25 mouse cellular contexts compared by ENCODE assay signal in the genomic region with DNA sequence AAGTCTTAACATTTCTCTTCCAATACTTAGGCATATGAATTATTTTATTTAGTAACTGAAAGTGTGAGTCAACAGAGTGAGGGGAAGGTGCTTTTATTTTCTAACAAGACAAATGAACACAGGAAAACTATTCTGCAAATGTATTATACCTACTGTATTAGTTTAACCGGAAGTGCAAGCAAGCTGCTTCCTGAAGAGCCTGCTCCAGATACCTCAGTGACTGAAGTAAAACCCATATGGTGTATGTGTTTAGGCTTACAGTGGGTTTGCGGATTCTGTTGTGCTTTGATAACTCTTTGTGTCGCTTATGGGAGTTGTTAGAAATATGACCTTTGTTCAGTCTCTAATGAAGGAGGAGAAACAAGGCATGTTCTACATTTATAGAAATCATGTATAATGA. TPM values are rescaled to one million over a fixed set of nuclear protein-coding genes. Genes with fewer than 3 reads are reported as not detected.
DNase-seq lines count a peak whose midpoint lies in the region; ATAC-seq and TF ChIP-seq lines count a peak whose summit lies in the region.
"Had no signal": no experiment of that assay in that cellular context is flagged by ENCODE, and none has a peak within 500 bp of the region (broad histone marks: within the 10 kb centered on the region; RNA-seq: fewer than 3 reads in every experiment).

No protein-coding gene starts in this region.

- H3K9ac ChIP-seq in kidney, postnatal 0 days (ENCODE audit: low read depth, low read length): no peak overlapping the region
- H3K9ac ChIP-seq: forebrain, embryonic 13.5 days; hindbrain, embryonic 13.5 days; liver, embryonic 12.5 days; liver, postnatal 0 days; neural tube, embryonic 12.5 days; stomach, embryonic 15.5 days had no signal

- H3K36me3 ChIP-seq in kidney, postnatal 0 days (ENCODE audit: insufficient read depth, low read length): no peaks in the 10 kb centered on the region
- H3K36me3 ChIP-seq in heart, embryonic 10.5 days: no peaks in the 10 kb centered on the region
- H3K36me3 ChIP-seq: hindbrain, embryonic 13.5 days; neural tube, embryonic 12.5 days; stomach, embryonic 15.5 days had no signal

- no peaks in the 10 kb centered on the region for H3K27me3 ChIP-seq in kidney, postnatal 0 days (ENCODE audit: insufficient read depth, low read length)
- H3K27me3 ChIP-seq in heart, embryonic 10.5 days (ENCODE audit: insufficient read depth, poor library complexity, severe bottlenecking): no peaks in the 10 kb centered on the region
- H3K27me3 ChIP-seq: forebrain, embryonic 13.5 days; hindbrain, embryonic 13.5 days; liver, embryonic 12.5 days; neural tube, embryonic 12.5 days; stomach, embryonic 15.5 days had no signal

- no peak overlapping the region for H3K4me3 ChIP-seq in kidney, postnatal 0 days (replicated peaks; ENCODE audit: low read depth, low read length)
- H3K4me3 ChIP-seq in heart, embryonic 10.5 days: no peak overlapping the region
- H3K4me3 ChIP-seq: forebrain, embryonic 13.5 days; hindbrain, embryonic 13.5 days; liver, embryonic 12.5 days; neural tube, embryonic 12.5 days; stomach, embryonic 15.5 days had no signal

- no peak overlapping the region for H3K4me2 ChIP-seq in kidney, postnatal 0 days (ENCODE audit: low read length)
- H3K4me2 ChIP-seq: forebrain, embryonic 13.5 days; hindbrain, embryonic 13.5 days; liver, embryonic 12.5 days; midbrain, embryonic 11.5 days; neural tube, embryonic 12.5 days; stomach, embryonic 15.5 days had no signal

- peak; percentile 35 for DNase-seq in kidney, postnatal 0 days (ENCODE audit: low spot score)
- DNase-seq in kidney, adult 18-20 months: no peak
- no peak for DNase-seq in frontal cortex, postnatal 10 days (ENCODE audit: low spot score in 2 of 2)
- DNase-seq in retina, postnatal 1 day: no peak
- no peak for DNase-seq in heart, embryonic 10.5 days (ENCODE audit: low spot score)
- DNase-seq: adrenal gland, postnatal 10 days; cerebellum, adult 8-10 months; cerebellum, postnatal 25 days; heart, postnatal 36 days; kidney, adult 2 months; kidney, postnatal 4 days; left cerebral cortex, postnatal 4 days; liver, postnatal 0 days; thymus, postnatal 14 days had no signal

- ATAC-seq in kidney, postnatal 0 days (replicated peaks; ENCODE audit: low FRiP score, low read depth): no peak
- peak; percentile 18 for ATAC-seq in activated CD4-positive, CD25-positive, alpha-beta regulatory T cell, adult 4 months
- ATAC-seq in inflammation-experienced regulatory T-cells, adult 6 months: peak; percentile 20
- ATAC-seq: forebrain, embryonic 13.5 days; liver, embryonic 12.5 days; liver, postnatal 0 days; midbrain, embryonic 16.5 days had no signal

- 63% methylated on average over 3 of the region's 3 CpGs for WGBS in kidney, postnatal 0 days
- WGBS in heart, embryonic 10.5 days: 78% methylated on average over 3 of the region's 3 CpGs

- TF ChIP-seq CTCF in kidney, postnatal 0 days (IDR thresholded peaks at IDR 0.05; ENCODE audit: low read depth): no peak

- no peaks in the 10 kb centered on the region for H3K9me3 ChIP-seq in kidney, postnatal 0 days (replicated peaks; ENCODE audit: low read length)
- no peaks in the 10 kb centered on the region for H3K9me3 ChIP-seq in heart, embryonic 10.5 days
- H3K9me3 ChIP-seq: forebrain, embryonic 13.5 days; G1E; hindbrain, embryonic 13.5 days; liver, embryonic 12.5 days; neural tube, embryonic 12.5 days; stomach, embryonic 15.5 days had no signal

- no peak overlapping the region for H3K27ac ChIP-seq in kidney, postnatal 0 days
- H3K27ac ChIP-seq in heart, embryonic 10.5 days: no peak overlapping the region
- H3K27ac ChIP-seq: forebrain, embryonic 13.5 days; hindbrain, embryonic 13.5 days; liver, embryonic 12.5 days; macrophage; neural tube, embryonic 12.5 days; stomach, embryonic 15.5 days had no signal

- H3K4me1 ChIP-seq in kidney, postnatal 0 days (replicated peaks; ENCODE audit: insufficient read depth, low read length): 0 out of 2 replicates have a peak, but pooled peaks cover 3% of the 10 kb centered on the region
- H3K4me1 ChIP-seq in heart, embryonic 10.5 days: peaks cover 33% of the 10 kb centered on the region
- H3K4me1 ChIP-seq: hindbrain, embryonic 13.5 days; neural tube, embryonic 12.5 days had no signal

RNA-seq across cellular contexts. Expression of a gene that starts 46.7 kb away (rescaled TPM):
- 69.2 and 70.2 TPM in 2 replicates for polyA plus RNA-seq in kidney, postnatal 0 days (2015; fragmentation: Nextera tagmentation; extraction: Ambion mirVana)
- 100 to 1,000 TPM; 667 to 875 TPM for polyA plus RNA-seq in activated CD4-positive, CD25-positive, alpha-beta regulatory T cell, adult 4 months (2017; shearing (Covaris generic))
- polyA plus RNA-seq in inflammation-experienced regulatory T-cells, adult 6 months (2017; shearing (Covaris generic)): 100 to 1,000 TPM; 763 to 996 (median 829) TPM
- polyA plus RNA-seq in heart, embryonic 10.5 days (2016; fragmentation: Nextera tagmentation; extraction: Ambion mirVana): 66.5 and 71.7 TPM in 2 replicates
